Mouse (Mus musculus) embryonic facial prominence, embryonic 11.5 days (tissue): ENCODE results near the gene Yes1. TPM values are rescaled to one million over a fixed set of nuclear protein-coding genes. Genes with fewer than 3 reads are reported as not detected.

Experiments used
- ATAC-seq: fragments of 200-750 bp; cut with Nextera tagmentation; replicated peaks from 2 replicates; pipeline ENCODE4 v1.8.0; 2017; ENCODE audit warnings: low read depth; ENCODE audit not compliant: insufficient number of reproducible peaks, low FRiP score, low TSS enrichment
- DNase-seq: peaks from one replicate; pipeline ENCODE4 v3.0.0-alpha.2; 2015; ENCODE audit warnings: low spot score
- H3K27ac ChIP-seq: fragments of 300-500 bp; sonication (generic); replicated peaks from 2 replicates; pipeline ENCODE4 v1.5.1; 2014; ENCODE audit warnings: mild to moderate bottlenecking, low read depth, low read length, control low read depth
- H3K27me3 ChIP-seq: fragments of 300-500 bp; sonication (generic); 2 replicates; pipeline ENCODE4 v1.6.1; 2014; ENCODE audit warnings: mild to moderate bottlenecking, low read length, moderate library complexity, mixed read lengths; ENCODE audit not compliant: control insufficient read depth, insufficient read depth
- H3K36me3 ChIP-seq: fragments of 300-500 bp; sonication (generic); replicated peaks from 2 replicates; pipeline ENCODE4 v1.6.1; 2014; ENCODE audit warnings: low read depth, mild to moderate bottlenecking, low read length, moderate library complexity, mixed read lengths; ENCODE audit not compliant: control insufficient read depth, insufficient read depth
- H3K4me1 ChIP-seq: fragments of 300-500 bp; sonication (generic); 2 replicates; pipeline ENCODE4 v1.6.1; 2014; ENCODE audit warnings: low read length, mixed read lengths; ENCODE audit not compliant: control insufficient read depth, insufficient read depth
- H3K4me2 ChIP-seq: fragments of 300-500 bp; sonication (generic); 2 replicates; pipeline ENCODE4 v1.6.1; 2014; ENCODE audit warnings: low read depth, mild to moderate bottlenecking, control low read depth, low read length, moderate library complexity
- H3K4me3 ChIP-seq: fragments of 300-500 bp; sonication (generic); 2 replicates; pipeline ENCODE4 v1.5.1; 2014; ENCODE audit warnings: low read depth, low read length, control low read depth
- H3K9ac ChIP-seq: fragments of 300-500 bp; sonication (generic); replicated peaks from 2 replicates; pipeline ENCODE4 v1.6.1; 2014; ENCODE audit warnings: mild to moderate bottlenecking, control low read depth, low read length
- H3K9me3 ChIP-seq: fragments of 300-500 bp; sonication (generic); replicated peaks from 2 replicates; pipeline ENCODE4 v1.6.1; 2016; ENCODE audit warnings: mild to moderate bottlenecking, low read length, inconsistent platforms, mixed read lengths; ENCODE audit not compliant: control insufficient read depth
- WGBS: fragments of 180-500 bp; shearing (Covaris S2); extraction: QIAGEN DNeasy Blood & Tissue Kit; methylation state at CpG from one replicate; pipeline ENCODE4 v1.1.7; 2014; 5-methylcytosine and 5-hydroxymethylcytosine counted together
- polyA plus RNA-seq: library from polyadenylated mRNA; unstranded; fragments of >200 nt; fragmentation: Nextera tagmentation; extraction: Ambion mirVana; gene quantifications from 2 replicates; pipeline ENCODE4 v1.2.1, GENCODE M21; 2014

Gene Yes1
- polyA plus RNA-seq, 1 experiment from 2014 or later, result 30.8 TPM

DNA sequence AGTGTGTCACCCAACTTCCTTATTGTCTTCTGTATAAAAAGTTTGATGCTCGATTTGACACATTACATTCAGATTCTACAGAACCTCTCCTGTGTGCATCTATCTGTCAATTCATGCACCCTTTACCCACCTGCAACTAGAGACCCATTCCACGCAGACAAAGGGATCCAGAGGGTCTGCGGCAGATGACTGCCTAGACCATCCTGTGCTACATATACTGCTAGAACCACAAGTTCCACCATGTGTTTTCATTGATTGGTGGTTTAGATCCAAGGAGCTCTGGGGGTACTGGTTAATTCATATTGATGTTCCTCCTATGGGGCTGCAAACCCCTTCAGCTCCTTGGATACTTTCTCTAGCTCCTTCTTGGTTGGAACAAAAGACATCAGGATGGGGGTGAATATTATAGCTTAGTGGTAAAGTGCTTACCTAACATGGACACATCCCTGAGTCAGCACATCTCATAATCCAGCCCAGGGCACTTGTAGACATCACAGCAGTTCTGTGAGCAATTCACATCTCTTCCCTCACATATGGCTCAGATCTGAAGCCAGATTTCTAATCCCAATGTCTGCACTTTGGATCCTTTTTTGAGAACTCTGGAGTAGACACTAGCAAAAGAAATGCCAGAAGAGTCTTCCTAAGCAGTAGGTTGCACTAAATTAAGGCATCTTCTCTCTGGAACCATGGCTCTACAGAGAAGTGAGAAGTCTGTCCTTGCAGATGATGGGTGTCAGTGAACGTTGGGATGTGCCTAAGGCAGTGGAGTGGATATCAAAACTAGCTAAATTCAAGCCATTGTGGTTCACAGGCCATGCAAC lies 101.5 kb downstream of the Yes1 start:
- H3K36me3 ChIP-seq, result no peaks in the 10 kb centered on the region
- no peaks in the 10 kb centered on the region for H3K27me3 ChIP-seq
- WGBS, result 70% methylated on average over 4 of the region's 4 CpGs
- no peak overlapping the region for H3K9ac ChIP-seq
- peak; percentile 33 for DNase-seq
- ATAC-seq, result no peak
- no peaks in the 10 kb centered on the region for H3K9me3 ChIP-seq
- H3K4me1 ChIP-seq, result no peaks in the 10 kb centered on the region
- H3K27ac ChIP-seq, result no peak overlapping the region
- H3K4me3 ChIP-seq, result no peak overlapping the region
- no peak overlapping the region for H3K4me2 ChIP-seq

DNA sequence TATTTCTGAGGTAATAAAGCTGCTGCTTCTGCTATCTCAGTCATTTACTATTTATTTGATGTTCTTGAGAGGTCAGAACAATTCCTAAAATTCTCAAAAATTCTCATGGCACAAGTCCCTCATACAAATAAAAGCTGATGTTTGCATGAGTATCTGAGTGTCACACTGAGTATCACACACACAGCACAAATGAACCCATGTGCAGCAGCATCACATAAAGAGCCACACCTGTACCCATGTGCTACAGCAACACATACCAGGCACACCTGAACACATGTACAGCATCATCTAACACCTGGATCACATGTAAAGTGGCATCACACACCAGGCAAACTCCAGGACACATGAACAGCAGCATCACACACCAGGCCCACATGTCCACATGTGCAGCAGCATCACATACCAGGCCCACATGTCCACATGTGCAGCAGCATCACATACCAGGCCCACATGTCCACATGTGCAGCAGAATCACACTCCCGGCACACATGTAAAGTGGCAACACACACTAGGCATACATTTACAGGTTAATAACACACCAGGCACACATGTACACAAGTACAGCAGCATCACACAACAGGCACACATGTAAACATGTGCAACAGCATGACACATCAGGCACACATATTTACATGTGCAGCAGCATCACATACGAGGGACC lies 102.2 kb downstream of the Yes1 start:
- Histone ChIP-seq H3K4me3 (peak overlapping the region; percentile 65), H3K4me1 (no peaks in the 10 kb centered on the region), H3K4me2 (peak overlapping the region; percentile 50), H3K9me3 (no peaks in the 10 kb centered on the region), H3K9ac (peak overlapping the region; percentile 61), H3K36me3 (no peaks in the 10 kb centered on the region), H3K27me3 (no peaks in the 10 kb centered on the region), H3K27ac (peak overlapping the region; percentile 76)
- ATAC-seq (peak; percentile 68), DNase-seq (peak; percentile 40)
- 27% methylated on average over 2 of the region's 2 CpGs for WGBS

DNA sequence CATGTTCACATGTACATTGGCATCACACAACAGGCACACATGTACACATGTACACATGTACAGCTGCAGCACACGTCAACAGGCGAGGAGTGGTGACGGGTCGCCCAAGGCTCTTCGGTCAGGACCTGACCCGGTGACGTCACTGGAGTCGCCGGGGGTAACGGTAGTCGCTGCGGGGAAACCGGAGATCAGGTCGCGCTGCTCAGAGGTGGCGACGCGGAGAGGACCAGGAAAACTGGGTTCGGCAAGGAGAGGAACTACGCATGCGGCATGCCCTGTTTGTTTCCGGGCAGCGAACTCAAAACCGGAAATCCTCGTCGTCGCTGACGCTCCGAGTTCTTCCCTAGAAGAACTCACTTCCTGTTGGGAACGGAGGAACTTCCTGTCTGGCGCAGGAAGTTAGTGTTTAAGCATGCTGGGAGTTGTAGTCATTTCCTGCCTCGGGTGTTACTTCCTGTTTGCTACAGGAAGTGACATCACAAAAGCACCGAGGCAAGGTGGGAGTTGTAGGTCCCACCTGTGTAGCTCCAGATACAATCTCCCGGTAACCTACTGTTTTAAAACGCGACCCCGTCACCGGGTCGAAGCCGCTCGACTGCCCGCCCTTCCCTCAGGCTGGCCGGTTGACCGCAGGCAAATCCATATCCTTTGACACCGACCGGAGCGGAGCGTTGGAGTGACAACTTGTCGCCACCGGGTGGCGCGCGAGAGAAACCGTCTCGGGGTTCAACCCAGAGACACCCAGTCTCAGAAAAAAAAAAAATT lies 102.9 kb downstream of the Yes1 start:
- DNase-seq, result peak; percentile 98
- Histone ChIP-seq H3K4me3 (peak overlapping the region; percentile 65), H3K36me3 (no peaks in the 10 kb centered on the region), H3K9ac (peak overlapping the region; percentile 61), H3K4me2 (peak overlapping the region; percentile 50), H3K27ac (peak overlapping the region; percentile 76), H3K27me3 (no peaks in the 10 kb centered on the region), H3K9me3 (no peaks in the 10 kb centered on the region), H3K4me1 (no peaks in the 10 kb centered on the region)
- under 1% methylated on average over 55 of the region's 55 CpGs for WGBS
- peak; percentile 97 for ATAC-seq

DNA sequence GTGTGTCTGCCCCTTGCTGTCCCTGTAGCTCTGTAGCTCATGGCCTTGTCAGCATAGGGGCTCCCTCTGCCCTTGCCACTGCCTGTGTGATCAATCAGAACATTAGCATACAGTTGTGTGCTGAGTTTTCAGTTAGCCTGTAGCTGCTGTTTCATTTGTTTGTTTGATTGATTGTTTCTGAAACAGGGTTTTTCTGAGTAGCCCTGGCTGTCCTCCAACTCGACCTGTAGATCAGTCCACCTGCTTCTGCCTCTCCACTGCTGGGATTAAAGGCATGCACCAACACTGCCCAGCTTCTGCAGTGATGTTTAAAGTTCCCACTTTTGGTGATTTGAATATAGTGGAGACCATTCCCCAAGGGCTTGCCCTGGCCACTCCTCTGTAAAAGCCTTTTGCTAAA lies 106.8 kb downstream of the Yes1 start:
- WGBS, result 64% methylated on average over 1 of the region's 1 CpGs
- no peak for DNase-seq
- Histone ChIP-seq H3K36me3 (no peaks in the 10 kb centered on the region), H3K4me3 (no peak overlapping the region), H3K9ac (no peak overlapping the region), H3K27ac (no peak overlapping the region), H3K27me3 (no peaks in the 10 kb centered on the region), H3K9me3 (no peaks in the 10 kb centered on the region), H3K4me1 (no peaks in the 10 kb centered on the region), H3K4me2 (no peak overlapping the region)
- ATAC-seq, result no peak

DNA sequence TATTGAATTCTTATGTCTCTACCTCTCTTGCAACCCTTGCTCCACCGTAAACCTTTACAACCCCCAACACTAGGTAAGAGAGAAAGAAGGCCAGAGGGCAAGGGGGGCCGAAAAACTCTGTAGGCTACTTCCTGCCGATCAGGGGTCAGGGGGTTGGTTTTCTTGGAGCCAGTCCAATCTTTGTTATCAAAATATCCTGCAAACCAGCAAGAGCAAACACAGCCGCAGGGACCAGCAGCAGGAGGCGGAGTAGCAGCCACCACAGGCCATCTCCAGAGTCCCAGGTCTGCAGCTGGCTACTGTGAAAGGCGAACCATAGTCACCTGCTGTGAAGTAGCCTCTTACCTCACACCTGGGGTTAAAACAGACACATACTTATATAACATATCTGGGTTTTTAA lies 107.9 kb downstream of the Yes1 start:
- no peak overlapping the region for H3K27ac ChIP-seq
- no peak overlapping the region for H3K9ac ChIP-seq
- H3K4me1 ChIP-seq, result no peaks in the 10 kb centered on the region
- H3K4me3 ChIP-seq, result no peak overlapping the region
- H3K9me3 ChIP-seq, result no peaks in the 10 kb centered on the region
- H3K36me3 ChIP-seq, result no peaks in the 10 kb centered on the region
- H3K4me2 ChIP-seq, result no peak overlapping the region
- no peak for DNase-seq
- H3K27me3 ChIP-seq, result no peaks in the 10 kb centered on the region
- ATAC-seq, result no peak
- WGBS, result 42% methylated on average over 6 of the region's 6 CpGs

DNA sequence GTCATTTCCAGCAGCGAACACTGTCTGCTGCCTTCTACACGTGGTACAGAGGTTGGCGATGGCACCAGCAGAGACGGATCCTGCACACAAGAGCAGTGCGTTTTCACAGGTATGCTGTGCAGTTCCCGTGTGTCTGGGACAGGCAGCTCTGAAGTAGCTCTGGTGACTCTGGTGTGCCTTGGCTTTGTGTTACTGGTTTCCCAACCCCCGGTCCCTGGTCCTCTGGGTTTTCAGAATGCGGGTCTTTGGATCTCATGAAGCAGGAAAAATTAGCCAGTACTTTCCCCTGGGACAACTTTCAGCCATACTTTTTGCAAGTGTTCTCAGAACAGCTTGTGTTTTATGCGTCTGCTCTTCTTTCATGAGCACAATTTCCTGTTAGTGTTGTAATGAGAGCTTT lies 109.4 kb downstream of the Yes1 start:
- no peak for ATAC-seq
- no peaks in the 10 kb centered on the region for H3K36me3 ChIP-seq

DNA sequence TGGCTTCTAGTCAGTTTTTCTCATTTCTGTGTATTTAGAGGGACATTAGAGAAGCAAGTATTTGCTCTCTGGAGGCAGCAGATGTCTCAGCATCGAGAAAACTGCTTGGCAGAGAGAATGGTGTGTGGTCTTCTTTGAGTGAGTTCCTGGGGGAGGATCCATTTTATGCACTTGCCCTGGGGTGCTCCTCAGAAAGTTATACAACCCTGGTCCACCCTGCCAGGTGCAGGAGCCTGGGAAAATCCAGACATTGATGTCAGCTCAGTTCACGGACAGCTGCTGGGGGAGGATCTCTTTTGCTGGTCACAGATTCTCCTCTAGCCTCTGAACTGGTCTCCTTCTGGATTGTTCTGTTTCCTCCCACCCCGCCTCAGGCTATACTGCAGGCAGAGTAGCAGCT lies 110.3 kb downstream of the Yes1 start:
- 72% methylated on average over 3 of the region's 3 CpGs for whole genome bisulfite sequencing
- Histone ChIP-seq H3K27me3 (no peaks in the 10 kb centered on the region), H3K9ac (no peak overlapping the region), H3K4me1 (no peaks in the 10 kb centered on the region), H3K36me3 (no peaks in the 10 kb centered on the region), H3K9me3 (no peaks in the 10 kb centered on the region), H3K4me3 (no peak overlapping the region), H3K27ac (no peak overlapping the region), H3K4me2 (no peak overlapping the region)
- no peak for DNase-seq
- no peak for ATAC-seq

More for the DNA sequence above, 109.4 kb downstream of the Yes1 start:
- Histone ChIP-seq H3K27me3 (no peaks in the 10 kb centered on the region), H3K9me3 (no peaks in the 10 kb centered on the region), H3K4me3 (no peak overlapping the region), H3K4me2 (no peak overlapping the region), H3K9ac (no peak overlapping the region), H3K27ac (no peak overlapping the region), H3K4me1 (no peaks in the 10 kb centered on the region)
- DNase-seq, result no peak
- 81% methylated on average over 9 of the region's 9 CpGs for WGBS

DNA sequence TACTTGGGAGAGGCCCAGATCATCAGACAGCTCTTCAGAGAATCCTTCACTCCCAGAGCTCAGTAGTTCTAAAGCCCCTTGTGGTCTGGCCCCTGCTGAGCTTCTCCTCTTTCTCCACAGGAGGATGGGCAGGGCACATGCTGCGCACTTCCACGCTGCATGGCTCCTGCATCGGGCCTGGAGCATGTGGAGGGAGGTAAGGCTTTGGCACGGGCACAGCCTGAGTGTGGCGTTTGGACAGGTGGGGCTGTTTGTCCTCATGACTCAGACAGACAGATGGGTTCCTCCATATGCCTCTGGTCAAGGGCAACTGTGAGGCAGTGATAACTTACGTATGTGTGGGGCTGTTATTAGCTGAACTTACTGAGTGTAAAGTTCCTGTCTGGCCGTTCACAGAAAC lies 111.3 kb downstream of the Yes1 start:
- DNase-seq (no peak), ATAC-seq (no peak)
- Histone ChIP-seq H3K4me3 (no peak overlapping the region), H3K27ac (no peak overlapping the region), H3K27me3 (no peaks in the 10 kb centered on the region), H3K9ac (no peak overlapping the region), H3K9me3 (no peaks in the 10 kb centered on the region), H3K4me1 (no peaks in the 10 kb centered on the region), H3K4me2 (no peak overlapping the region), H3K36me3 (no peaks in the 10 kb centered on the region)
- WGBS, result 75% methylated on average over 7 of the region's 7 CpGs
